Mouse (Mus musculus) ES-CJ7 (cell line): Measurements from ENCODE around the gene Lipm.

Experiments
- DNase-seq: peaks from one replicate; pipeline ENCODE4 v3.0.0; 2011; ENCODE audit warnings: low read depth, low spot score

Gene Lipm

GRCm38 (mm10) chr19:34100633-34101032 is at the start of gene Lipm:
Gene Lipm, plus strand, starts transcription at chr19:34100933.
- DNase-seq, result no peak

DNA sequence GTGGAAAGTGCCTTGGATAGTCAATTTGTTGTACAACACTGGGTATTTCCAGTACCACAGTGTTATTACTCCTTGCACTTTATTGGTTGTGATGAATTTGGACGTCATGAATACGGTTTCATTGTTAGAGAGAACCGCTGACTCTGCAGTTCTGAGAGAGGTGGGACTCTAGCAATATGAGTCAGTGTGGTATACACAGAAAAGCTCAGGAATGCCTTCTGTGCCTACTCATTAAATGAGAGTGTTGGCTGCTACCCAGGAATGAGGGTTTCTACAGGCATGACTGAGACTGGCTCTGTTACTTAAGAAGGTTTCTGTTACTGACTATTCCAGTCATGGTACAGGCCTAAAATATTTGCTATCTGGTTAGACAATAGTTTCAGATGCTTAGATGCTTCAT is 49.2 kb upstream of the Lipm start:
- DNase-seq, result no peak

- no peak for DNase-seq
Measured at GRCm38 (mm10) chr19:34063547-34063946, 37.2 kb upstream of the Lipm start.

- no peak for DNase-seq
Measured at GRCm38 (mm10) chr19:34064059-34064458, 36.7 kb upstream of the Lipm start.

GRCm38 (mm10) chr19:34066779-34067472 is 33.8 kb upstream of the Lipm start, which contains the start of gene Lipn:
Gene Lipn, plus strand, starts transcription at chr19:34067358.
- DNase-seq, result no peak

GRCm38 (mm10) chr19:34074239-34074638 is 26.5 kb upstream of the Lipm start:
- DNase-seq, result no peak

DNA sequence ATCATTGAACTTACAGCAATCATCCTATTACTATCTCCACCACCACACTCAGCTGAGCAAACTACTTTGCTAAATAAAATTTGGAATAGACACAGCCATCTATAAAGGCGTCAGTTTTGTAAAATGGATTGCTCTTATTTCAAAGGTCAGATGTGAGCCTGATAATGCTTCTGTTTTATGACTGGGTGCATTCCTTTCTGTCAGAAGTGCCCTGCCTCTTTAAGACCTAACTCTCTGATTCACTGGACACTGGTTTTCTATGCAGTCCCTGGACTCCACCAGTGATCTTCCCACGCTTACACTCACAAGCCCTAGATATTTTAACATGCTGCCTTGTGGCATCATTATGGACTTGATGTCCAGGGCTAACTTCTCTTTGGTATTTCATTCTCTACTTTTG is 22.6 kb upstream of the Lipm start:
- no peak for DNase-seq

- no peak for DNase-seq
Measured at GRCm38 (mm10) chr19:34089011-34089680, 11.6 kb upstream of the Lipm start.

DNA sequence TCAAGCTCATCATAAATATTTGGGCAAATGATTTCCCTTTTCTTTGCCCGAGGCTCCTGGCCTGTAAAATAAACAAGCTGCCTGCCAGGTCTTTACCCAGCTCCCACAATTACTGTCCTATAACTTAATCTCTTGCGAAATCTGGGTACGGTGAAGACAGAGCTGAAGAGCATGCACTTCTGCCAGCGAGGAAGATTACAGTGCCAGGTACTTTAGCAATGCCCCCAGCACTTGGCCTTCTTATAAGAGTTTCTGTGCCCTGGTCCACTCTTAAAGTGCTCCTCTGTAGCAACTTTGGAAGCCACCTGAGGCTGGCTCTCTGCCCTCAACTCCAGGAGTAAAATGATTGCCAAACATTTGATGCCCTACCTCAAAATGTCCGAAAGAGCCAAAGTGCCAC is 5.4 kb upstream of the Lipm start:
- DNase-seq, result no peak

GRCm38 (mm10) chr19:34096228-34096627 is 4.5 kb upstream of the Lipm start:
- no peak for DNase-seq

DNA sequence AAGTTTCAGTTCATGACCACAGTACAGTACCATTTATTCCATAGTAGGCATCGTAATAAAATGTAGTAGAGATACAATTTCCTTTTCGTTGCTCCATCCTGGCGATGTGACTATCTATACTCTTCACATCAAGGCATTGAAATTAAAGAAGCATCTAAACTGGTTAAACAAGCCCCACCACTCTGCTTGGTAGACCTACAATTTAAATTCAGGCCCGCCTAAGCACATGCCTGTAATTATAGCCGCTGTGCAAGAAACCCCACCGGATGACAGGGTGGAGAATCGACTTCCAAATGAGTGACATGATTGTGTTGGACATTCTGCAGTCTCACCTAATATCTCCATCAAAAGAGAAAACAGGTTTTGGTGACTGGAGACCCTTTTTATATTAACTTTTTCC is 1.2 kb downstream of the Lipm start:
- DNase-seq, result no peak

GRCm38 (mm10) chr19:34104841-34105240 is 4.1 kb downstream of the Lipm start:
- no peak for DNase-seq

- no peak for DNase-seq
Measured at GRCm38 (mm10) chr19:34119102-34119501, 18.4 kb downstream of the Lipm start.

DNA sequence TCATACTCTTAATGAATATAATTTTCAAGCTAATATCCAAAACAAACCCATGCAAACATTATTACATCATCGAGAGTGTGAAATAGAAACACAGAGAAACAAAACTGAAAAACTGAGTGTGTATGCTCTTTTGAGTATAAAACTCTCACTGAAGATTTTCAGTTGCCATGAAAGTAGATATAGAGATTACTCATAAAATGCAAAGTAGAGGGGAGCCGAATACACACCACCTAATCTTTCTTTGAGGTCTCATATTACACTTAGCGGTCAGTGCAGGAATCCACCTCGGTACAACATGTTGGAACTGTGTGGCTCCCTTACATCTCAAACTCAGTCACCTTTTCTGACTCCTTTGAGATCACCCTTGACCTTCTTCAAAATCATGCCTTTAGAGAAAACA is 18.9 kb downstream of the Lipm start:
- no peak for DNase-seq

GRCm38 (mm10) chr19:34120107-34120731 is 19.5 kb downstream of the Lipm start:
- no peak for DNase-seq

- no peak for DNase-seq
Measured at GRCm38 (mm10) chr19:34138720-34139430, 38.1 kb downstream of the Lipm start.

- DNase-seq, result no peak
Measured at GRCm38 (mm10) chr19:34139431-34140046, 38.8 kb downstream of the Lipm start.

GRCm38 (mm10) chr19:34148421-34148820 is 47.7 kb downstream of the Lipm start:
- DNase-seq, result no peak

GRCm38 (mm10) chr19:34151909-34152308 is 51.2 kb downstream of the Lipm start:
- DNase-seq, result peak; percentile 22

- no peak for DNase-seq
Measured at GRCm38 (mm10) chr19:34153263-34154144, 52.8 kb downstream of the Lipm start.

GRCm38 (mm10) chr19:34162693-34163092 is 62.0 kb downstream of the Lipm start:
- DNase-seq, result no peak
